8 mouse cellular contexts compared by ENCODE assay signal in the genomic region with DNA sequence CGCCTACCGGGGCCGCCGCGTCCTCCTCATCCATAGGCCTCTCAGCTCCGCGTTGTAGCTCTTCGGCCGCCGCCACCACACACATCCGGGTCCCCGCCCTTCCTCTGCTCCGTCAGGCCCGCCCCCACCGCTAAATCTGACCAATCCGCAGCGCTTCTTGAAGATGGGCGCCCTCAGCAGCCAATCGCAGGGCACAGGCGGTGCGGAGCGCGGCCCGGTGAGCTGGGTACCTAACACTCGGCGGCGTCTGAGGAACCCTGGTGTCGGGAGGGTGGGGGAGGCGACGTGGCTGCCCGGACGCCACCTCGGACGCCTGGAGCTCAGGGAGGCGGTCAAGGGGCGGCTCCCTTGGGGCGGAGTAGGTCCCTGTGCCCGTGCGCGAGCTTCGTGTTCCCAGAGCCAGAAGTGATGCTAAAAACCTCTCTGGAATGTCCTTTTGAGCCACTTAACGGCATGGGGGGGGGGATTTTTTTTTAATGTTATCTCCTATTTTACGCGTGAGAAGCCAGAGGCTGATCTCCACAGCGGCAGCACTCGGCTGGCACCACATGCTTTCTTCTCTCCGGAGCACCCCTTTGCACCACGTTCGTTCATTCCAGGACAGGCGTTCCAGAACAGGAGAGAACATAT. TPM values are rescaled to one million over a fixed set of nuclear protein-coding genes. Genes with fewer than 3 reads are reported as not detected.
DNase-seq lines count a peak whose midpoint lies in the region; ATAC-seq and TF ChIP-seq lines count a peak whose summit lies in the region.

TSS of gene Spryd3 (minus strand) at position 106 of the 630 bp plus-strand sequence.

- DNase-seq in CD4-positive helper T cell, adult 2 months (ENCODE audit: low read depth, low spot score): peak; percentile 97
- peak; percentile 91 for DNase-seq in brain, embryonic 18.5 days (ENCODE audit: low read depth, low spot score)
- peak; percentile 98 for DNase-seq in kidney, postnatal 0 days (ENCODE audit: low spot score)
- DNase-seq in liver, embryonic 11.5 days (ENCODE audit: low spot score): peak; percentile 99
- peak; percentile 98 for DNase-seq in naive thymus-derived CD4-positive, alpha-beta T cell, adult 2 months (ENCODE audit: low read depth)

- peak within 1 kb of the TSS; percentile 73 for H3K27ac ChIP-seq in heart, embryonic 12.5 days (ENCODE audit: poor library complexity, severe bottlenecking)
- H3K27ac ChIP-seq in kidney, postnatal 0 days: peak within 1 kb of the TSS; percentile 43
- H3K27ac ChIP-seq in liver, embryonic 11.5 days (ENCODE audit: low read depth, low read length): peak within 1 kb of the TSS; percentile 82
- H3K27ac ChIP-seq in stomach, embryonic 14.5 days (ENCODE audit: low read length): peak within 1 kb of the TSS; percentile 55

- peak within 1 kb of the TSS; percentile 83 for H3K4me2 ChIP-seq in heart, embryonic 12.5 days
- peak within 1 kb of the TSS; percentile 65 for H3K4me2 ChIP-seq in kidney, postnatal 0 days (ENCODE audit: low read length)
- peak within 1 kb of the TSS; percentile 97 for H3K4me2 ChIP-seq in liver, embryonic 11.5 days
- H3K4me2 ChIP-seq in stomach, embryonic 14.5 days (replicated peaks; ENCODE audit: low read depth, low read length): peak within 1 kb of the TSS; percentile 84

- peak within 1 kb of the TSS; percentile 92 for H3K9ac ChIP-seq in heart, embryonic 12.5 days
- peak within 1 kb of the TSS; percentile 72 for H3K9ac ChIP-seq in kidney, postnatal 0 days (ENCODE audit: low read depth, low read length)
- H3K9ac ChIP-seq in liver, embryonic 11.5 days (ENCODE audit: low read depth, low read length): peak within 1 kb of the TSS; percentile 79
- peak within 1 kb of the TSS; percentile 71 for H3K9ac ChIP-seq in stomach, embryonic 14.5 days (replicated peaks; ENCODE audit: low read depth, low read length)

- H3K4me1 ChIP-seq in heart, embryonic 12.5 days (replicated peaks): peaks cover 15% of the 10 kb centered on the region
- peaks cover 5% of the 10 kb centered on the region; the same call in 1 of the 2 replicates for H3K4me1 ChIP-seq in kidney, postnatal 0 days (replicated peaks; ENCODE audit: insufficient read depth, low read length)
- H3K4me1 ChIP-seq in liver, embryonic 11.5 days (replicated peaks; ENCODE audit: control insufficient read depth, insufficient read depth, low read length): peaks cover 18% of the 10 kb centered on the region
- H3K4me1 ChIP-seq in stomach, embryonic 14.5 days (ENCODE audit: control insufficient read depth, insufficient read depth, low read length): peaks cover 13% of the 10 kb centered on the region; the same call in 1 of the 2 replicates

- WGBS in heart, embryonic 12.5 days: 1% methylated on average over 50 of the region's 50 CpGs
- under 1% methylated on average over 49 of the region's 50 CpGs for WGBS in kidney, postnatal 0 days
- WGBS in liver, embryonic 11.5 days: 1% methylated on average over 50 of the region's 50 CpGs
- under 1% methylated on average over 50 of the region's 50 CpGs for WGBS in stomach, embryonic 14.5 days

- H3K9me3 ChIP-seq in heart, embryonic 12.5 days (replicated peaks): no peaks in the 10 kb centered on the region
- no peaks in the 10 kb centered on the region for H3K9me3 ChIP-seq in kidney, postnatal 0 days (replicated peaks; ENCODE audit: low read length)
- no peaks in the 10 kb centered on the region for H3K9me3 ChIP-seq in liver, embryonic 11.5 days (ENCODE audit: control insufficient read depth, low read length)
- no peaks in the 10 kb centered on the region for H3K9me3 ChIP-seq in stomach, embryonic 14.5 days (ENCODE audit: control insufficient read depth, low read depth, low read length)

- 0 out of 2 replicates have a peak, but pooled peaks cover 2% of the 10 kb centered on the region for H3K27me3 ChIP-seq in heart, embryonic 12.5 days (replicated peaks)
- H3K27me3 ChIP-seq in kidney, postnatal 0 days (ENCODE audit: insufficient read depth, low read length): no peaks in the 10 kb centered on the region
- no peaks in the 10 kb centered on the region for H3K27me3 ChIP-seq in liver, embryonic 11.5 days (replicated peaks; ENCODE audit: control insufficient read depth, insufficient read depth, low read length)
- H3K27me3 ChIP-seq in stomach, embryonic 14.5 days (ENCODE audit: control insufficient read depth, insufficient read depth, low read length): no peaks in the 10 kb centered on the region

- peaks cover 25% of the 10 kb centered on the region for H3K36me3 ChIP-seq in heart, embryonic 12.5 days
- peaks cover 13% of the 10 kb centered on the region for H3K36me3 ChIP-seq in kidney, postnatal 0 days (ENCODE audit: insufficient read depth, low read length)
- peaks cover 10% of the 10 kb centered on the region for H3K36me3 ChIP-seq in liver, embryonic 11.5 days (ENCODE audit: control insufficient read depth, insufficient read depth, low read length)
- H3K36me3 ChIP-seq in stomach, embryonic 14.5 days (ENCODE audit: control insufficient read depth, insufficient read depth, low read length): peaks cover 16% of the 10 kb centered on the region

- ATAC-seq in erythroid progenitor cell, adult 5-6 weeks (replicated peaks; ENCODE audit: low FRiP score, poor library complexity, severe bottlenecking): peak; percentile 99
- ATAC-seq in heart, embryonic 12.5 days (ENCODE audit: insufficient number of reproducible peaks, low FRiP score): peak; percentile 100
- peak; percentile 99 for ATAC-seq in kidney, postnatal 0 days (replicated peaks; ENCODE audit: low FRiP score, low read depth)
- peak; percentile 99 for ATAC-seq in liver, embryonic 11.5 days (replicated peaks; ENCODE audit: low FRiP score)
- ATAC-seq in stomach, embryonic 14.5 days (ENCODE audit: insufficient number of reproducible peaks, insufficient read depth, low FRiP score, low read depth): peak; percentile 99

- TF ChIP-seq CTCF in kidney, postnatal 0 days (IDR thresholded peaks at IDR 0.05; ENCODE audit: low read depth): no peak

- H3K4me3 ChIP-seq in heart, embryonic 12.5 days: peak within 1 kb of the TSS; percentile 96
- peak within 1 kb of the TSS; percentile 77 for H3K4me3 ChIP-seq in kidney, postnatal 0 days (replicated peaks; ENCODE audit: low read depth, low read length)
- H3K4me3 ChIP-seq in liver, embryonic 11.5 days (ENCODE audit: low read depth, low read length): peak within 1 kb of the TSS; percentile 83
- H3K4me3 ChIP-seq in stomach, embryonic 14.5 days (ENCODE audit: low read depth, low read length): peak within 1 kb of the TSS; percentile 73

RNA-seq across cellular contexts. Expression of gene Spryd3, which starts in this region (rescaled TPM):
- 2.5 and 5.4 TPM in 2 replicates for total RNA-seq in erythroid progenitor cell, adult 5-6 weeks (2015; ENCODE audit: low replicate concordance)
- total RNA-seq in erythroid progenitor cell, adult 5-6 weeks (2017; ENCODE audit: low replicate concordance): 2.3 and 16.0 TPM in 2 replicates
- 19.8 and 20.9 TPM in 2 replicates for polyA plus RNA-seq in heart, embryonic 12.5 days (2016; fragmentation: Nextera tagmentation; extraction: Ambion mirVana)
- 14.3 and 16.6 TPM in 2 replicates for polyA plus RNA-seq in kidney, postnatal 0 days (2015; fragmentation: Nextera tagmentation; extraction: Ambion mirVana)
- polyA plus RNA-seq in liver, embryonic 11.5 days (2014; fragmentation: Nextera tagmentation; extraction: Ambion mirVana): 15.1 and 18.7 TPM in 2 replicates
- 15.2 and 16.7 TPM in 2 replicates for polyA plus RNA-seq in stomach, embryonic 14.5 days (2014; fragmentation: Nextera tagmentation; extraction: Ambion mirVana)

Comparison
In these comparisons a context has a peak if more than half of its experiments do, and no peak if none do; other contexts are left out.
1. Peak in every context shown above with its lines: DNase-seq, ATAC-seq, H3K4me3 ChIP-seq and H3K27ac ChIP-seq.